Mouse (Mus musculus) kidney, adult 2 months (tissue): ENCODE results near the gene Sept9.

ENCODE experiments used
- CTCF ChIP-seq: fragments of 200-500 bp; conservative IDR thresholded peaks from 2 replicates; pipeline ENCODE4 v1.5.1; 2011; ENCODE audit warnings: low read depth, mild to moderate bottlenecking, control low read depth, low read length, moderate library complexity, mixed read lengths; ENCODE audit not compliant: insufficient read depth, insufficient read length
- POLR2A ChIP-seq: fragments of 200-500 bp; IDR thresholded peaks from one replicate; pipeline ENCODE4 v1.6.1; 2011; ENCODE audit warnings: low read depth, low read length, control low read depth

DNA sequence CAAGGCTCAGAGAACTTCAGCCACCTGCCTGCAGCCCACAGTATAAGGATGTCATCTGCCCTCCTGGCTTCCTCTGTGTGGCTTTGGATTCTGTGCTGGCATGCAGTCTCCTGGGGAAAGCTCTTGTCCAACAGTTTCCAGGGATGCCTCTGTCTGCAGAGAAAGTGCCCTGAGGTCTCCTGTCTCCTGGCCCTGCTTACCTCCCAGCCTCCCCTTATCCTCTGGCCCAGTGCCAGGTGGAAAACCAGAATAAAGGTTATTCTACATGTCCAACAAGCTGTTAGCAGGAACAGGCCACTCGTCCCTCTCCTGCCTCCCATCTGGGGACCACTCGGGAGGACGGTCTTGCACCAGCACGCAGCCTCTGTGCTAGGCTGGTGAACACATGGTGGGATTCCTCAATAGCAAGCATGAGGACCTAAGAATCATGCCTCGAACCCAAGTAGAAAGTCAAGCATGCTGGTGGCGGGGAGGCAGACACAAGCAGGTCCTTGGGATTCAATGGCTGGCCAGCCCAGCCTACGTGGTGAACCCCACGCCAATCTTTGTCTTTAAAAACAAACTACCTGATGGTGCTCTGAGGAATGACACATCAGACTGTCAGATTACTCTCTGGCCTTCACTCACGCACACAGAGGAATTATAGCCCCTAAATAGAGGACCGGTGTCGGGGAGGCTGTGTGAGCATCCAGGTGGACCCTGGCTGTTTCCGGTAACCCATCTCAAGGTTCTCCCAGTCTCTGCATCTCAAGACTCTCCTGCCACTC, 111.1 kb downstream of the Sept9 start:
- no peak for TF ChIP-seq CTCF
- no peak for TF ChIP-seq POLR2A
